Mouse (Mus musculus): ENCODE measurements around the gene Sp7. TPM values are rescaled to one million over a fixed set of nuclear protein-coding genes. Genes with fewer than 3 reads are reported as not detected.

The Sp7 gene
- polyA plus RNA-seq, 1 experiment from 2014 or later = 35.4 TPM

- H3K4me3 ChIP-seq (replicated peaks) = no peak overlapping the region
- no peak overlapping the region for H3K27ac ChIP-seq (replicated peaks)
- peaks cover 50% of the 10 kb centered on the region for H3K4me1 ChIP-seq
- no peaks in the 10 kb centered on the region for H3K9me3 ChIP-seq (replicated peaks)
- WGBS = 21% methylated on average over 5 of the region's 5 CpGs
- no peak overlapping the region for H3K9ac ChIP-seq
- 0 out of 2 replicates have a peak overlapping the region, but pooled peaks have one; percentile 40 for H3K4me2 ChIP-seq (replicated peaks)
- no peaks in the 10 kb centered on the region for H3K36me3 ChIP-seq
- peaks cover 33% of the 10 kb centered on the region for H3K27me3 ChIP-seq
- no peak for ATAC-seq (ENCODE audit: insufficient number of reproducible peaks, low FRiP score, low TSS enrichment, low read depth)
Observed at GRCm38 (mm10) chr15:102358834-102359233, 8.1 kb downstream of the Sp7 start.

- Histone ChIP-seq H3K9me3 (replicated peaks) (no peaks in the 10 kb centered on the region), H3K27ac (replicated peaks) (peak overlapping the region; percentile 35; the same call in 1 of the 2 replicates), H3K9ac (no peak overlapping the region), H3K4me3 (replicated peaks) (peak overlapping the region; percentile 7; the same call in 1 of the 2 replicates), H3K27me3 (peaks cover 33% of the 10 kb centered on the region), H3K4me2 (replicated peaks) (peak overlapping the region; percentile 40), H3K4me1 (peaks cover 50% of the 10 kb centered on the region), H3K36me3 (no peaks in the 10 kb centered on the region)
- WGBS = 7% methylated on average over 25 of the region's 25 CpGs
- no peak for ATAC-seq (ENCODE audit: insufficient number of reproducible peaks, low FRiP score, low TSS enrichment, low read depth)
Observed at GRCm38 (mm10) chr15:102358126-102358525, 8.9 kb downstream of the Sp7 start.

- Histone ChIP-seq H3K9ac (no peak overlapping the region), H3K4me2 (replicated peaks) (peak overlapping the region; percentile 91), H3K36me3 (no peaks in the 10 kb centered on the region), H3K9me3 (replicated peaks) (no peaks in the 10 kb centered on the region), H3K4me1 (peaks cover 41% of the 10 kb centered on the region), H3K4me3 (replicated peaks) (peak overlapping the region; percentile 52; the same call in 1 of the 2 replicates), H3K27me3 (peaks cover 29% of the 10 kb centered on the region), H3K27ac (replicated peaks) (peak overlapping the region; percentile 87)
- WGBS = 36% methylated on average over 16 of the region's 16 CpGs
- ATAC-seq (ENCODE audit: insufficient number of reproducible peaks, low FRiP score, low TSS enrichment, low read depth) = no peak
Observed at GRCm38 (mm10) chr15:102356501-102357325, 10.3 kb downstream of the Sp7 start.

- WGBS = 4% methylated on average over 38 of the region's 38 CpGs
- peaks cover 29% of the 10 kb centered on the region for H3K27me3 ChIP-seq
- H3K4me3 ChIP-seq (replicated peaks) = peak overlapping the region; percentile 52
- H3K4me1 ChIP-seq = peaks cover 45% of the 10 kb centered on the region
- peak overlapping the region; percentile 91 for H3K4me2 ChIP-seq (replicated peaks)
- H3K36me3 ChIP-seq = no peaks in the 10 kb centered on the region
- peak overlapping the region; percentile 87 for H3K27ac ChIP-seq (replicated peaks)
- ATAC-seq (ENCODE audit: insufficient number of reproducible peaks, low FRiP score, low TSS enrichment, low read depth) = peak; percentile 69
- H3K9ac ChIP-seq = peak overlapping the region; percentile 46
- H3K9me3 ChIP-seq (replicated peaks) = no peaks in the 10 kb centered on the region
Observed at GRCm38 (mm10) chr15:102355871-102356441, 11.0 kb downstream of the Sp7 start.

- Histone ChIP-seq H3K9me3 (replicated peaks) (no peaks in the 10 kb centered on the region), H3K4me3 (replicated peaks) (peak overlapping the region; percentile 52), H3K9ac (peak overlapping the region; percentile 46), H3K27me3 (peaks cover 29% of the 10 kb centered on the region), H3K36me3 (no peaks in the 10 kb centered on the region), H3K27ac (replicated peaks) (peak overlapping the region; percentile 87), H3K4me2 (replicated peaks) (peak overlapping the region; percentile 91), H3K4me1 (peaks cover 46% of the 10 kb centered on the region)
- peak; percentile 84 for ATAC-seq (ENCODE audit: insufficient number of reproducible peaks, low FRiP score, low TSS enrichment, low read depth)
- under 1% methylated on average over 49 of the region's 49 CpGs for WGBS
Observed at GRCm38 (mm10) chr15:102355134-102355870, 11.7 kb downstream of the Sp7 start.

GRCm38 (mm10) chr15:102353986-102354385 is 13.0 kb downstream of the Sp7 start:
- no peak overlapping the region for H3K9ac ChIP-seq
- no peak for ATAC-seq (ENCODE audit: insufficient number of reproducible peaks, low FRiP score, low TSS enrichment, low read depth)
- peaks cover 24% of the 10 kb centered on the region for H3K27me3 ChIP-seq
- 74% methylated on average over 2 of the region's 2 CpGs for WGBS
- no peaks in the 10 kb centered on the region for H3K9me3 ChIP-seq (replicated peaks)
- H3K4me1 ChIP-seq = peaks cover 52% of the 10 kb centered on the region
- no peak overlapping the region for H3K27ac ChIP-seq (replicated peaks)
- H3K36me3 ChIP-seq = no peaks in the 10 kb centered on the region
- no peak overlapping the region for H3K4me2 ChIP-seq (replicated peaks)
- H3K4me3 ChIP-seq (replicated peaks) = no peak overlapping the region

- no peak for ATAC-seq (ENCODE audit: insufficient number of reproducible peaks, low FRiP score, low TSS enrichment, low read depth)
- WGBS = 58% methylated on average over 2 of the region's 2 CpGs
Observed at GRCm38 (mm10) chr15:102352177-102352576, 14.8 kb downstream of the Sp7 start.

GRCm38 (mm10) chr15:102350942-102351291 is 16.1 kb downstream of the Sp7 start:
- Histone ChIP-seq H3K9ac (peak overlapping the region; percentile 34; the same call in 1 of the 2 replicates), H3K9me3 (replicated peaks) (no peaks in the 10 kb centered on the region), H3K36me3 (peaks cover 16% of the 10 kb centered on the region), H3K27ac (replicated peaks) (peak overlapping the region; percentile 76), H3K27me3 (no peaks in the 10 kb centered on the region), H3K4me1 (peaks cover 25% of the 10 kb centered on the region), H3K4me3 (replicated peaks) (peak overlapping the region; percentile 59), H3K4me2 (replicated peaks) (peak overlapping the region; percentile 68)
- WGBS = 8% methylated on average over 11 of the region's 11 CpGs
- no peak for ATAC-seq (ENCODE audit: insufficient number of reproducible peaks, low FRiP score, low TSS enrichment, low read depth)

More at GRCm38 (mm10) chr15:102352177-102352576, 14.8 kb downstream of the Sp7 start:
- no peak overlapping the region for H3K9ac ChIP-seq
- H3K4me2 ChIP-seq (replicated peaks) = no peak overlapping the region
- peaks cover 34% of the 10 kb centered on the region for H3K4me1 ChIP-seq
- no peak overlapping the region for H3K27ac ChIP-seq (replicated peaks)
- H3K4me3 ChIP-seq (replicated peaks) = no peak overlapping the region
- H3K27me3 ChIP-seq = peaks cover 7% of the 10 kb centered on the region; the same call in 1 of the 2 replicates
- no peaks in the 10 kb centered on the region for H3K9me3 ChIP-seq (replicated peaks)
- peaks cover 3% of the 10 kb centered on the region; the same call in 1 of the 2 replicates for H3K36me3 ChIP-seq

- Histone ChIP-seq H3K27me3 (no peaks in the 10 kb centered on the region), H3K4me1 (peaks cover 20% of the 10 kb centered on the region), H3K27ac (replicated peaks) (peak within 1 kb of the TSS; percentile 76), H3K9ac (peak within 1 kb of the TSS; percentile 57), H3K4me3 (replicated peaks) (peak within 1 kb of the TSS; percentile 59), H3K9me3 (replicated peaks) (no peaks in the 10 kb centered on the region), H3K36me3 (peaks cover 21% of the 10 kb centered on the region), H3K4me2 (replicated peaks) (peak within 1 kb of the TSS; percentile 68)
- WGBS = under 1% methylated on average over 56 of the region's 56 CpGs
- peak; percentile 83 for ATAC-seq (ENCODE audit: insufficient number of reproducible peaks, low FRiP score, low TSS enrichment, low read depth)
Observed at GRCm38 (mm10) chr15:102350138-102350941, 16.6 kb downstream of the Sp7 start, which contains the start of gene Aaas. TSS of gene Aaas (minus strand) at chr15:102350771.

GRCm38 (mm10) chr15:102346444-102346843 is 20.5 kb downstream of the Sp7 start:
- Histone ChIP-seq H3K36me3 (peaks cover 38% of the 10 kb centered on the region), H3K4me1 (peaks cover 14% of the 10 kb centered on the region), H3K4me3 (replicated peaks) (no peak overlapping the region), H3K9me3 (replicated peaks) (no peaks in the 10 kb centered on the region), H3K27me3 (no peaks in the 10 kb centered on the region), H3K27ac (replicated peaks) (no peak overlapping the region), H3K9ac (no peak overlapping the region), H3K4me2 (replicated peaks) (no peak overlapping the region)
- no peak for ATAC-seq (ENCODE audit: insufficient number of reproducible peaks, low FRiP score, low TSS enrichment, low read depth)
- 79% methylated on average over 4 of the region's 4 CpGs for WGBS
